In genomic region chrX:136252023-136252729, GRCm38 (mm10) we compare ENCODE assay signal across 19 mouse cellular contexts. TPM values are rescaled to one million over a fixed set of nuclear protein-coding genes. Genes with fewer than 3 reads are reported as not detected.
DNase-seq lines count a peak whose midpoint lies in the region; ATAC-seq lines count a peak whose summit lies in the region.
"Had no signal": no experiment of that assay in that cellular context is flagged by ENCODE, and none has a peak within 500 bp of the region (broad histone marks: within the 10 kb centered on the region; RNA-seq: fewer than 3 reads in every experiment).

No protein-coding gene starts in this region.

- H3K27ac ChIP-seq in midbrain, embryonic 11.5 days (ENCODE audit: low read depth, low read length), result no peak overlapping the region
- no peak overlapping the region for H3K27ac ChIP-seq in midbrain, embryonic 16.5 days (ENCODE audit: low read length)
- H3K27ac ChIP-seq in liver, embryonic 12.5 days, result 0 out of 2 replicates have a peak overlapping the region, but pooled peaks have one; percentile 30
- H3K27ac ChIP-seq: hindbrain, embryonic 12.5 days; kidney, embryonic 15.5 days; midbrain, embryonic 15.5 days had no signal

- H3K4me3 ChIP-seq in midbrain, embryonic 11.5 days (ENCODE audit: low read depth, low read length), result no peak overlapping the region
- no peak overlapping the region for H3K4me3 ChIP-seq in midbrain, embryonic 16.5 days (ENCODE audit: low read depth, low read length)
- H3K4me3 ChIP-seq in liver, embryonic 12.5 days, result no peak overlapping the region
- H3K4me3 ChIP-seq: erythroblast, embryonic 14.5 days; hindbrain, embryonic 12.5 days; kidney, embryonic 15.5 days; midbrain, embryonic 15.5 days had no signal

- no peak overlapping the region for H3K9ac ChIP-seq in midbrain, embryonic 11.5 days (ENCODE audit: low read length)
- no peak overlapping the region for H3K9ac ChIP-seq in midbrain, embryonic 16.5 days (ENCODE audit: low read depth, low read length)
- H3K9ac ChIP-seq in liver, embryonic 12.5 days, result no peak overlapping the region
- H3K9ac ChIP-seq: hindbrain, embryonic 12.5 days; kidney, embryonic 15.5 days; midbrain, embryonic 15.5 days had no signal

- no peaks in the 10 kb centered on the region for H3K4me1 ChIP-seq in midbrain, embryonic 11.5 days (ENCODE audit: control insufficient read depth, insufficient read depth, low read length)
- H3K4me1 ChIP-seq in midbrain, embryonic 16.5 days (ENCODE audit: control insufficient read depth, insufficient read depth, low read length), result no peaks in the 10 kb centered on the region
- H3K4me1 ChIP-seq in liver, embryonic 12.5 days, result peaks cover 15% of the 10 kb centered on the region; the same call in 1 of the 2 replicates
- H3K4me1 ChIP-seq: hindbrain, embryonic 12.5 days; kidney, embryonic 15.5 days had no signal

- peak; percentile 46; the same call in 1 of the 2 replicates for ATAC-seq in midbrain, embryonic 11.5 days (ENCODE audit: low FRiP score)
- no peak for ATAC-seq in midbrain, embryonic 16.5 days
- ATAC-seq in liver, embryonic 12.5 days, result peak; percentile 89
- ATAC-seq: forebrain, embryonic 16.5 days; inflammation-experienced regulatory T-cells, adult 6 months; midbrain, embryonic 15.5 days had no signal

- H3K36me3 ChIP-seq in midbrain, embryonic 11.5 days (ENCODE audit: control insufficient read depth, insufficient read depth, low read length), result peaks cover 3% of the 10 kb centered on the region; the same call in 1 of the 2 replicates
- no peaks in the 10 kb centered on the region for H3K36me3 ChIP-seq in midbrain, embryonic 16.5 days (ENCODE audit: control insufficient read depth, insufficient read depth, low read length)
- peaks cover 9% of the 10 kb centered on the region; the same call in 1 of the 2 replicates for H3K36me3 ChIP-seq in liver, embryonic 12.5 days
- H3K36me3 ChIP-seq: hindbrain, embryonic 12.5 days; midbrain, embryonic 15.5 days had no signal

- H3K4me2 ChIP-seq in midbrain, embryonic 11.5 days, result no peak overlapping the region
- H3K4me2 ChIP-seq in midbrain, embryonic 16.5 days (ENCODE audit: low read length), result no peak overlapping the region
- peak overlapping the region; percentile 39 for H3K4me2 ChIP-seq in liver, embryonic 12.5 days
- H3K4me2 ChIP-seq: hindbrain, embryonic 12.5 days; kidney, embryonic 15.5 days; midbrain, embryonic 15.5 days had no signal

- WGBS in midbrain, embryonic 11.5 days, result 67% methylated on average over 6 of the region's 6 CpGs
- 52% methylated on average over 6 of the region's 6 CpGs for WGBS in midbrain, embryonic 16.5 days
- 37% methylated on average over 6 of the region's 6 CpGs for WGBS in liver, embryonic 12.5 days (ENCODE audit: insufficient replicate concordance)

- H3K27me3 ChIP-seq in midbrain, embryonic 11.5 days (ENCODE audit: control insufficient read depth, insufficient read depth, low read length), result no peaks in the 10 kb centered on the region; the same call in 1 of the 2 replicates
- no peaks in the 10 kb centered on the region for H3K27me3 ChIP-seq in midbrain, embryonic 16.5 days (ENCODE audit: control insufficient read depth, insufficient read depth, low read depth, low read length)
- no peaks in the 10 kb centered on the region for H3K27me3 ChIP-seq in liver, embryonic 12.5 days (replicated peaks)
- H3K27me3 ChIP-seq: CH12.LX; hindbrain, embryonic 12.5 days; midbrain, embryonic 15.5 days had no signal

- H3K9me3 ChIP-seq in midbrain, embryonic 11.5 days (ENCODE audit: control insufficient read depth, low read length), result no peaks in the 10 kb centered on the region
- no peaks in the 10 kb centered on the region for H3K9me3 ChIP-seq in midbrain, embryonic 16.5 days (replicated peaks; ENCODE audit: control insufficient read depth, low read length, poor library complexity, severe bottlenecking)
- H3K9me3 ChIP-seq in liver, embryonic 12.5 days (replicated peaks), result no peaks in the 10 kb centered on the region
- H3K9me3 ChIP-seq: hindbrain, embryonic 12.5 days; kidney, embryonic 15.5 days; midbrain, embryonic 15.5 days had no signal

- peak; percentile 2 for DNase-seq in adrenal gland, postnatal 25 days
- DNase-seq in adrenal gland, postnatal 4 days (ENCODE audit: low spot score in 2 of 2), result no peak
- no peak for DNase-seq in midbrain, embryonic 11.5 days (ENCODE audit: low spot score, missing footprints)
- DNase-seq in yolk sac, embryonic 10.5 days (ENCODE audit: low spot score), result peak; percentile 53
- no peak for DNase-seq in ovary, adult 18-20 months (ENCODE audit: low spot score)
- DNase-seq: cerebellum, adult 9-11 months; layer of hippocampus, postnatal 36 days; spleen, adult 18-20 months had no signal

RNA-seq across cellular contexts. Expression of gene Tceal9, which starts 7.3 kb away (rescaled TPM):
- 363 and 423 TPM in 2 replicates for total RNA-seq in adrenal gland, postnatal 25 days (2021)
- 100 to 1,000 TPM; 489 to 570 TPM for total RNA-seq in adrenal gland, postnatal 4 days (2021)
- polyA plus RNA-seq in midbrain, embryonic 11.5 days (2014; fragmentation: Nextera tagmentation; extraction: Ambion mirVana), result 418 and 447 TPM in 2 replicates
- polyA plus RNA-seq in midbrain, embryonic 16.5 days (2015; fragmentation: Nextera tagmentation; extraction: Ambion mirVana), result 261 and 272 TPM in 2 replicates
- 223 and 224 TPM in 2 replicates for polyA plus RNA-seq in liver, embryonic 12.5 days (2016; fragmentation: Nextera tagmentation; extraction: Ambion mirVana)

RNA-seq across cellular contexts. Expression of gene Bex3, which starts 17.9 kb away (rescaled TPM):
- total RNA-seq in adrenal gland, postnatal 25 days (2021), result 128 and 147 TPM in 2 replicates
- 100 to 1,000 TPM; 287 to 301 TPM for total RNA-seq in adrenal gland, postnatal 4 days (2021)
- 666 and 674 TPM in 2 replicates for polyA plus RNA-seq in midbrain, embryonic 11.5 days (2014; fragmentation: Nextera tagmentation; extraction: Ambion mirVana)
- 692 and 737 TPM in 2 replicates for polyA plus RNA-seq in midbrain, embryonic 16.5 days (2015; fragmentation: Nextera tagmentation; extraction: Ambion mirVana)
- polyA plus RNA-seq in liver, embryonic 12.5 days (2016; fragmentation: Nextera tagmentation; extraction: Ambion mirVana), result 273 and 279 TPM in 2 replicates

RNA-seq across cellular contexts. Expression of gene Bex1, which starts 36.9 kb away (rescaled TPM):
- 12.5 and 12.7 TPM in 2 replicates for total RNA-seq in adrenal gland, postnatal 25 days (2021)
- total RNA-seq in adrenal gland, postnatal 4 days (2021), result 10 to 100 TPM; 37.1 to 39.0 TPM
- polyA plus RNA-seq in midbrain, embryonic 11.5 days (2014; fragmentation: Nextera tagmentation; extraction: Ambion mirVana), result 109 and 129 TPM in 2 replicates
- 271 and 313 TPM in 2 replicates for polyA plus RNA-seq in midbrain, embryonic 16.5 days (2015; fragmentation: Nextera tagmentation; extraction: Ambion mirVana)
- polyA plus RNA-seq in liver, embryonic 12.5 days (2016; fragmentation: Nextera tagmentation; extraction: Ambion mirVana), result 147 and 153 TPM in 2 replicates
- total RNA-seq: CH12.LX; liver, adult 2 months had no signal
- polyA plus RNA-seq: inflammation-experienced regulatory T-cells, adult 6 months; liver, adult 2 months had no signal

RNA-seq across cellular contexts. Expression of gene Tceal7, which starts 37.6 kb away (rescaled TPM):
- total RNA-seq in adrenal gland, postnatal 25 days (2021), result not detected in 2 replicates
- 10 to 100 TPM in 1 of 2 experiments, 1 to 10 TPM in 1; 7.6 to 42.3 TPM for total RNA-seq in adrenal gland, postnatal 4 days (2021)
- polyA plus RNA-seq in midbrain, embryonic 11.5 days (2014; fragmentation: Nextera tagmentation; extraction: Ambion mirVana), result 0.81 and 1.0 TPM in 2 replicates
- 3.9 and 4.2 TPM in 2 replicates for polyA plus RNA-seq in midbrain, embryonic 16.5 days (2015; fragmentation: Nextera tagmentation; extraction: Ambion mirVana)
- 0.98 and 1.4 TPM in 2 replicates for polyA plus RNA-seq in liver, embryonic 12.5 days (2016; fragmentation: Nextera tagmentation; extraction: Ambion mirVana)
- total RNA-seq: CH12.LX; granulocyte monocyte progenitor cell, adult 5-6 weeks; liver, adult 2 months had no signal
- polyA plus RNA-seq: erythroblast, embryonic 14.5 days; inflammation-experienced regulatory T-cells, adult 6 months; liver, adult 2 months had no signal

RNA-seq across cellular contexts. Expression of gene Tceal5, which starts 48.5 kb away (rescaled TPM):
- total RNA-seq in adrenal gland, postnatal 25 days (2021), result 2.1 and 4.1 TPM in 2 replicates
- total RNA-seq in adrenal gland, postnatal 4 days (2021), result 1 to 10 TPM; 6.8 to 7.7 TPM
- 1.8 and 2.6 TPM in 2 replicates for polyA plus RNA-seq in midbrain, embryonic 11.5 days (2014; fragmentation: Nextera tagmentation; extraction: Ambion mirVana)
- polyA plus RNA-seq in midbrain, embryonic 16.5 days (2015; fragmentation: Nextera tagmentation; extraction: Ambion mirVana), result 31.8 and 38.9 TPM in 2 replicates
- polyA plus RNA-seq in liver, embryonic 12.5 days (2016; fragmentation: Nextera tagmentation; extraction: Ambion mirVana), result 5.2 and 5.8 TPM in 2 replicates
- total RNA-seq: granulocyte monocyte progenitor cell, adult 5-6 weeks had no signal
- polyA plus RNA-seq: inflammation-experienced regulatory T-cells, adult 6 months; liver, adult 2 months had no signal

Comparison
In these comparisons a context has a peak if more than half of its experiments do, and no peak if none do; other contexts are left out.
1. DNase-seq: peak in adrenal gland, postnatal 25 days (single experiment) and yolk sac, embryonic 10.5 days (single experiment); none in adrenal gland, postnatal 4 days (0 of 2), midbrain, embryonic 11.5 days (single experiment) and ovary, adult 18-20 months (single experiment).